Mouse (Mus musculus) CH12.LX (cell line): ENCODE measurements at regions not wholly inside any gene's neighbourhood (a gene's known extent, or its start where the extent isn't known, plus 50 kb on each side); places are given as distances from the start of the nearest gene placed in this dataset.

Source experiments
- DNase-seq: peaks from one replicate; pipeline ENCODE4 v3.0.0-alpha.2; 2013; ENCODE audit errors: extremely low read depth
- H3K27ac ChIP-seq: 2 replicates; pipeline ENCODE4 v1.5.1; 2012; ENCODE audit warnings: low read depth, mild to moderate bottlenecking, control low read depth, moderate library complexity; ENCODE audit not compliant: insufficient read depth
- H3K27me3 ChIP-seq: replicated peaks from 2 replicates; pipeline ENCODE3; 2012; ENCODE audit warnings: inconsistent platforms
- H3K36me3 ChIP-seq, 2 experiments: replicated peaks in 1 of 2; 2 replicates each; pipeline versions ENCODE3 to v1.6.1; 2012; ENCODE audit warnings: inconsistent platforms in 1 of 2, low read length in 1 of 2, mild to moderate bottlenecking in 1 of 2, mixed read lengths in 1 of 2, moderate library complexity in 1 of 2; ENCODE audit not compliant: control insufficient read depth in 1 of 2, insufficient read depth in 1 of 2
- H3K4me1 ChIP-seq, 2 experiments: 2 replicates each; pipeline ENCODE4 v1.6.1; 2012; ENCODE audit warnings: inconsistent platforms in 1 of 2, moderate library complexity in 1 of 2; ENCODE audit not compliant: insufficient read depth in 2 of 2, control insufficient read depth in 1 of 2
- H3K4me2 ChIP-seq: 2 replicates; pipeline ENCODE4 v1.6.1; 2012; ENCODE audit warnings: low read depth, mild to moderate bottlenecking, control low read depth; ENCODE audit not compliant: poor library complexity, insufficient read depth, severe bottlenecking
- H3K4me3 ChIP-seq, 3 experiments: fragments of 150-350 bp in 1 of 3; sonication (generic) in 1 of 3; replicated peaks in 1 of 3; 2 replicates each; pipeline versions ENCODE3 to v1.5.1; 2011 to 2012; ENCODE audit warnings: low read depth in 2 of 3, low read length in 2 of 3, mild to moderate bottlenecking in 2 of 3, moderate library complexity in 2 of 3, control low read depth in 1 of 3, improper control_type of control experiment in 1 of 3, inconsistent platforms in 1 of 3, mixed read lengths in 1 of 3; ENCODE audit not compliant: poor library complexity in 1 of 3
- H3K79me2 ChIP-seq: replicated peaks from 2 replicates; pipeline ENCODE4 v1.6.1; 2012; ENCODE audit warnings: mild to moderate bottlenecking, moderate library complexity; ENCODE audit not compliant: control insufficient read depth, poor library complexity, insufficient read depth, severe bottlenecking; ENCODE audit errors: extremely low read depth
- H3K9ac ChIP-seq: 2 replicates; pipeline ENCODE4 v1.6.1; 2012; ENCODE audit warnings: low read depth, mild to moderate bottlenecking, control low read depth, moderate library complexity; ENCODE audit not compliant: insufficient read depth
- H3K9me3 ChIP-seq: replicated peaks from 2 replicates; pipeline ENCODE3; 2012; ENCODE audit warnings: low read length, inconsistent platforms, mixed read lengths
- CHD1 ChIP-seq: IDR thresholded peaks from 2 replicates; pipeline ENCODE4 v1.6.1; 2012; ENCODE audit warnings: low read depth, low read length, improper control_type of control experiment, inconsistent platforms
- CTCF ChIP-seq, 2 experiments: IDR thresholded peaks in 1 of 2; conservative IDR thresholded peaks in 1 of 2; 2 replicates each; pipeline ENCODE4 v1.5.1; 2011 to 2012; ENCODE audit warnings: low read depth in 2 of 2, low read length in 2 of 2, improper control_type of control experiment in 1 of 2, inconsistent platforms in 1 of 2, mild to moderate bottlenecking in 1 of 2, moderate library complexity in 1 of 2
- ELF1 ChIP-seq: IDR thresholded peaks from 2 replicates; pipeline ENCODE4 v1.6.1; 2014; ENCODE audit warnings: low read depth, mild to moderate bottlenecking, inconsistent platforms, low read length, improper control_type of control experiment
- JUN ChIP-seq: IDR thresholded peaks from 2 replicates; pipeline ENCODE4 v1.6.1; 2011; ENCODE audit warnings: low read depth, mild to moderate bottlenecking, low read length, improper control_type of control experiment, moderate library complexity; ENCODE audit not compliant: insufficient read depth
- JUND ChIP-seq: conservative IDR thresholded peaks from 2 replicates; pipeline ENCODE4 v1.6.1; 2011; ENCODE audit warnings: low read depth, low read length, improper control_type of control experiment
- KAT2A ChIP-seq: IDR thresholded peaks from 2 replicates; pipeline ENCODE4 v1.6.1; 2012; ENCODE audit warnings: low read length, improper control_type of control experiment, inconsistent platforms; ENCODE audit not compliant: insufficient replicate concordance
- MAFK ChIP-seq: IDR thresholded peaks from 2 replicates; pipeline ENCODE4 v1.6.1; 2011; ENCODE audit warnings: low read length, improper control_type of control experiment; ENCODE audit not compliant: insufficient replicate concordance
- MAX ChIP-seq: IDR thresholded peaks from 2 replicates; pipeline ENCODE4 v1.6.1; 2011; ENCODE audit warnings: low read length, improper control_type of control experiment
- MAZ ChIP-seq: IDR thresholded peaks from 2 replicates; pipeline ENCODE4 v1.6.1; 2012; ENCODE audit warnings: low read depth, mild to moderate bottlenecking, inconsistent platforms, low read length, improper control_type of control experiment, moderate library complexity
- MXI1 ChIP-seq: IDR thresholded peaks from 2 replicates; pipeline ENCODE4 v1.6.1; 2011; ENCODE audit warnings: mild to moderate bottlenecking, low read depth, low read length, improper control_type of control experiment
- MYC ChIP-seq: IDR thresholded peaks from 2 replicates; pipeline ENCODE4 v1.6.1; 2011; ENCODE audit warnings: low read depth, mild to moderate bottlenecking, improper control_type of control experiment, low read length
- NELFE ChIP-seq: IDR thresholded peaks from 2 replicates; pipeline ENCODE4 v1.6.1; 2011; ENCODE audit warnings: low read depth, low read length, improper control_type of control experiment
- NRF1 ChIP-seq: IDR thresholded peaks from 2 replicates; pipeline ENCODE4 v1.6.1; 2014; ENCODE audit warnings: low read depth, mild to moderate bottlenecking, inconsistent platforms, low read length, improper control_type of control experiment, moderate library complexity
- PAX5 ChIP-seq: IDR thresholded peaks from 2 replicates; pipeline ENCODE4 v1.6.1; 2012; ENCODE audit warnings: low read length, inconsistent platforms, mixed read lengths
- POLR2A ChIP-seq: IDR thresholded peaks from 2 replicates; pipeline ENCODE4 v1.6.1; 2011; ENCODE audit warnings: low read depth, mild to moderate bottlenecking, improper control_type of control experiment, low read length
- POLR2AphosphoS2 ChIP-seq: IDR thresholded peaks from 2 replicates; pipeline ENCODE4 v1.6.1; 2011; ENCODE audit warnings: low read depth, low read length, improper control_type of control experiment
- RAD21 ChIP-seq: IDR thresholded peaks from 2 replicates; pipeline ENCODE4 v1.6.1; 2011; ENCODE audit warnings: low read depth, mild to moderate bottlenecking, low read length, improper control_type of control experiment, moderate library complexity
- RCOR1 ChIP-seq: conservative IDR thresholded peaks from 2 replicates; pipeline ENCODE4 v1.6.1; 2012; ENCODE audit warnings: low read depth, mild to moderate bottlenecking, inconsistent platforms, low read length, improper control_type of control experiment
- SMC3 ChIP-seq: IDR thresholded peaks from 2 replicates; pipeline ENCODE4 v1.6.1; 2011; ENCODE audit warnings: low read depth, low read length, improper control_type of control experiment
- TBP ChIP-seq: conservative IDR thresholded peaks from 2 replicates; pipeline ENCODE4 v1.6.1; 2011; ENCODE audit warnings: low read depth, low read length, improper control_type of control experiment
- USF2 ChIP-seq: conservative IDR thresholded peaks from 2 replicates; pipeline ENCODE4 v1.6.1; 2011; ENCODE audit warnings: low read depth, low read length, improper control_type of control experiment
- ZKSCAN1 ChIP-seq: IDR thresholded peaks from 2 replicates; pipeline ENCODE4 v1.6.1; 2012; ENCODE audit warnings: low read depth, inconsistent platforms, low read length, improper control_type of control experiment, borderline replicate concordance
- ZMIZ1 ChIP-seq: IDR thresholded peaks from 2 replicates; pipeline ENCODE4 v1.6.1; 2012; ENCODE audit warnings: low read depth, mild to moderate bottlenecking, inconsistent platforms, low read length, improper control_type of control experiment
- dilution Hi-C: fragments of 300-500 bp; cut with MboI; formaldehyde crosslinking; loops from 2 replicates; pipeline ENCODE4 v1.14.3; 2020; ENCODE audit warnings: low sequenced_read_pairs; ENCODE audit not compliant: extremely low pct_unique_long_range_greater_than_20kb, extremely low pct_ligation_motif_present
- in situ Hi-C: fragments of 300-500 bp; cut with MboI; formaldehyde crosslinking; loops from 3 replicates; pipeline ENCODE4 v1.14.3; 2019; ENCODE audit warnings: low sequenced_read_pairs, low pct_ligation_motif_present, low pct_unique_long_range_greater_than_20kb, mixed read lengths

DNA sequence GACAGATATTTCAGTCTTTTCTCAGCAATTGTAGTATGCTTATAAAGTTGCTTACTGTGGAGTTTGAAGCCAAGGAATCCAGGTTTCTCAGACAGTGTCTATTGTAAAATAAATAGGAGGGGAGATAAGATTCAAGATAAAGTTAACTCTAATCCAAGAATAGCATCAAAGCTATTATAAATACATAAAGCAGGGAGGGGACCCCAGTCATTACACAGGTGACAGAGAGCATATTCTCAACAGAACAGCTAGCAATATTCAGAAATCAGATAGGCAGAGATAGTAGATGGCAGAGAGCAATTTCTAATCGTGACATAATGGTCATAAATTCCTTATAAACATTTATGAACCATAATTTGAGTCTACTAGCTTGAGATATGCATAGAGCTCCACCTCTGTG is 101.7 kb downstream of the Agtr2 start:
- in situ Hi-C loops (no loop called here), dilution Hi-C loops (no loop called here)
- no peak for TF ChIP-seq NRF1
- TF ChIP-seq CHD1, result no peak
- TF ChIP-seq POLR2AphosphoS2, result no peak
- no peak for TF ChIP-seq SMC3
- TF ChIP-seq POLR2A, result no peak
- no peak for TF ChIP-seq MYC
- TF ChIP-seq USF2, result no peak
- TF ChIP-seq PAX5, result no peak
- TF ChIP-seq ELF1, result no peak
- no peak for TF ChIP-seq TBP
- no peak for TF ChIP-seq NELFE
- TF ChIP-seq MAFK, result no peak
- no peak for TF ChIP-seq JUND
- TF ChIP-seq MAZ, result no peak
- TF ChIP-seq MXI1, result no peak
- no peak for TF ChIP-seq ZKSCAN1
- no peak for TF ChIP-seq ZMIZ1
- no peak for TF ChIP-seq KAT2A
- Histone ChIP-seq H3K27me3 (no peaks in the 10 kb centered on the region), H3K4me3 (no peak overlapping the region), H3K79me2 (no peaks in the 10 kb centered on the region), H3K4me2 (no peak overlapping the region), H3K36me3 (no peaks in the 10 kb centered on the region), H3K4me1 (no peaks in the 10 kb centered on the region), H3K27ac (no peak overlapping the region), H3K9me3 (no peaks in the 10 kb centered on the region), H3K9ac (no peak overlapping the region)
- no peak for DNase-seq

DNA sequence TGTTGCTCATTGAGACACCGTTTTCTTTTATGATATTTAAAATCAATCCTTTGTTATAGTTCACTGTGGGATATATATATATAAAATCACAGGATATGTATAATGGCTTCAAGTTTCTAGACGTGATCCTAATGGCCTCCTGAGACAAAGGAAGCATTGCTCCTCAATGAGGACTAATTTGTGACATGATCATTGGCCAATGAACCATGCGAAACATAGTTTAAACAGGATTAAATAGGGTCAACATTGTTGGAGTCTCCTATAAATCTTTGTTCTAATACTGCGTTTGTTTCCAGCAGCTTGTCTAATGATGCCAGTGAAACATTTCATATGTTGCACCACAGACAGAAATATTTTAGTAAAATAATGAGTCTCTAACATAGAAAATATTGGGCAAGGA is 105.5 kb downstream of the Agtr2 start:
- Histone ChIP-seq H3K4me2 (no peak overlapping the region), H3K36me3 (no peaks in the 10 kb centered on the region), H3K79me2 (no peaks in the 10 kb centered on the region), H3K4me3 (no peak overlapping the region), H3K27me3 (no peaks in the 10 kb centered on the region), H3K27ac (no peak overlapping the region), H3K9ac (no peak overlapping the region), H3K9me3 (no peaks in the 10 kb centered on the region), H3K4me1 (no peaks in the 10 kb centered on the region)
- no peak for DNase-seq
- TF ChIP-seq KAT2A (no peak), RCOR1 (no peak), CTCF (conservative IDR thresholded peaks at IDR 0.05 in 1 of 2, IDR thresholded peaks at IDR 0.05 in 1 of 2; ENCODE audit: low read depth in 2 of 2, low read length in 2 of 2) (no peak), RAD21 (no peak), JUND (no peak), MAX (no peak), ZMIZ1 (no peak), JUN (no peak), MXI1 (no peak)
- dilution Hi-C loops (no loop called here), in situ Hi-C loops (no loop called here)
